Mouse (Mus musculus): Measurements from ENCODE around the gene Acox3.

GRCm38 (mm10) chr5:35601526-35601925 lies 18.7 kb downstream of the Acox3 start:
- TF ChIP-seq ZNF384 (IDR thresholded peaks at IDR 0.05; ENCODE audit: low read depth, low read length) = no peak
- no peak for TF ChIP-seq ZC3H11A (IDR thresholded peaks at IDR 0.05; ENCODE audit: borderline replicate concordance, low read depth, low read length)
- no peak for TF ChIP-seq MAFK (IDR thresholded peaks at IDR 0.05; ENCODE audit: insufficient read depth, low read depth, low read length)
- no peak for TF ChIP-seq HCFC1 (IDR thresholded peaks at IDR 0.05; ENCODE audit: borderline replicate concordance, insufficient read depth, low read length)
- TF ChIP-seq CHD2 (IDR thresholded peaks at IDR 0.05; ENCODE audit: low read depth, low read length) = no peak

Measured in ES-E14 (cell line).